Mouse (Mus musculus) bone marrow, adult 2 months (tissue): ENCODE results near the gene Tmem245. TPM values are rescaled to one million over a fixed set of nuclear protein-coding genes. Genes with fewer than 3 reads are reported as not detected.

Experiments used
- H3K27ac ChIP-seq: fragments of 200-500 bp; 2 replicates; pipeline ENCODE4 v1.5.1; 2012; ENCODE audit warnings: low read depth, mild to moderate bottlenecking, control low read depth, inconsistent platforms, low read length; ENCODE audit not compliant: control insufficient read depth, poor library complexity, insufficient read depth
- H3K4me1 ChIP-seq: fragments of 200-500 bp; 2 replicates; pipeline ENCODE4 v1.6.1; 2011; ENCODE audit warnings: low read length; ENCODE audit not compliant: control insufficient read depth, insufficient read depth
- H3K4me3 ChIP-seq: fragments of 200-500 bp; replicated peaks from 2 replicates; pipeline ENCODE3; 2011; ENCODE audit warnings: mild to moderate bottlenecking, low read depth, low read length, control low read depth; ENCODE audit not compliant: control insufficient read depth
- CTCF ChIP-seq: fragments of 200-500 bp; IDR thresholded peaks from 2 replicates; pipeline ENCODE4 v1.5.1; 2011; ENCODE audit warnings: low read length, control low read depth; ENCODE audit not compliant: control insufficient read depth, insufficient read depth
- POLR2A ChIP-seq: fragments of 200-500 bp; IDR thresholded peaks from 2 replicates; pipeline ENCODE4 v1.6.1; 2011; ENCODE audit warnings: low read depth, mild to moderate bottlenecking, control low read depth, low read length, borderline replicate concordance; ENCODE audit not compliant: control insufficient read depth
- WGBS: fragments of 180-500 bp; shearing (Covaris S2); methylation state at CpG from one replicate; pipeline ENCODE4 v1.1.7; 2018; 5-methylcytosine and 5-hydroxymethylcytosine counted together
- polyA plus RNA-seq: library from polyadenylated mRNA; stranded (reverse); fragments of >200 nt; gene quantifications from 2 replicates; pipeline ENCODE4 v1.2.4, GENCODE M21; 2011; ENCODE audit warnings: low replicate concordance; ENCODE audit not compliant: missing spikeins, insufficient read depth, insufficient read length

The Tmem245 gene
- polyA plus RNA-seq, 1 experiment, result 8.5 TPM

GRCm38 (mm10) chr4:56941481-56941880 lies 5.8 kb downstream of the Tmem245 start:
- Histone ChIP-seq H3K4me3 (no peak overlapping the region), H3K27ac (no peak overlapping the region), H3K4me1 (peaks cover 1% of the 10 kb centered on the region; the same call in 1 of the 2 replicates)
- 84% methylated on average over 4 of the region's 4 CpGs for WGBS
- TF ChIP-seq CTCF, result no peak
- no peak for TF ChIP-seq POLR2A

- Histone ChIP-seq H3K27ac (no peak overlapping the region), H3K4me3 (no peak overlapping the region), H3K4me1 (no peaks in the 10 kb centered on the region; the same call in 1 of the 2 replicates)
- WGBS, result 27% methylated on average over 6 of the region's 6 CpGs
- no peak for TF ChIP-seq CTCF
- TF ChIP-seq POLR2A, result no peak
Observed at GRCm38 (mm10) chr4:56937136-56937535, 10.1 kb downstream of the Tmem245 start.

GRCm38 (mm10) chr4:56935327-56935726 lies 11.9 kb downstream of the Tmem245 start:
- H3K4me1 ChIP-seq, result no peaks in the 10 kb centered on the region; the same call in 1 of the 2 replicates
- no CpG with 5 or more reads among the region's 1 CpGs for WGBS
- H3K27ac ChIP-seq, result no peak overlapping the region
- H3K4me3 ChIP-seq, result no peak overlapping the region
- TF ChIP-seq CTCF, result no peak
- TF ChIP-seq POLR2A, result no peak

GRCm38 (mm10) chr4:56933154-56933553 lies 14.1 kb downstream of the Tmem245 start:
- Histone ChIP-seq H3K4me3 (no peak overlapping the region), H3K4me1 (no peaks in the 10 kb centered on the region; the same call in 1 of the 2 replicates), H3K27ac (no peak overlapping the region)
- WGBS, result 86% methylated on average over 4 of the region's 4 CpGs
- TF ChIP-seq POLR2A (no peak), CTCF (no peak)

- 68% methylated on average over 7 of the region's 7 CpGs for WGBS
- H3K4me3 ChIP-seq, result no peak overlapping the region
Observed at GRCm38 (mm10) chr4:56932096-56932495, 15.1 kb downstream of the Tmem245 start.

GRCm38 (mm10) chr4:56930312-56930711 lies 16.9 kb downstream of the Tmem245 start:
- H3K4me3 ChIP-seq, result no peak overlapping the region
- WGBS, result 78% methylated on average over 4 of the region's 4 CpGs

More at GRCm38 (mm10) chr4:56932096-56932495, 15.1 kb downstream of the Tmem245 start:
- Histone ChIP-seq H3K27ac (no peak overlapping the region), H3K4me1 (no peaks in the 10 kb centered on the region; the same call in 1 of the 2 replicates)
- TF ChIP-seq CTCF (no peak), POLR2A (no peak)

GRCm38 (mm10) chr4:56926971-56927370 lies 20.3 kb downstream of the Tmem245 start:
- TF ChIP-seq POLR2A, result no peak
- no peak for TF ChIP-seq CTCF
- 79% methylated on average over 4 of the region's 4 CpGs for WGBS
- H3K27ac ChIP-seq, result no peak overlapping the region

More at GRCm38 (mm10) chr4:56930312-56930711, 16.9 kb downstream of the Tmem245 start:
- Histone ChIP-seq H3K4me1 (no peaks in the 10 kb centered on the region), H3K27ac (no peak overlapping the region)
- TF ChIP-seq CTCF (no peak), POLR2A (no peak)

GRCm38 (mm10) chr4:56922229-56922628 lies 25.0 kb downstream of the Tmem245 start:
- Histone ChIP-seq H3K4me3 (no peak overlapping the region), H3K27ac (no peak overlapping the region), H3K4me1 (no peaks in the 10 kb centered on the region)
- 87% methylated on average over 11 of the region's 11 CpGs for WGBS
- TF ChIP-seq POLR2A (no peak), CTCF (no peak)

More at GRCm38 (mm10) chr4:56926971-56927370, 20.3 kb downstream of the Tmem245 start:
- Histone ChIP-seq H3K4me3 (no peak overlapping the region), H3K4me1 (no peaks in the 10 kb centered on the region)
